In genomic region chr10:119294454-119295149, GRCm38 (mm10) we compare ENCODE assay signal across 9 mouse cellular contexts. TPM values are rescaled to one million over a fixed set of nuclear protein-coding genes. Genes with fewer than 3 reads are reported as not detected.
DNase-seq lines count a peak whose midpoint lies in the region; ATAC-seq and TF ChIP-seq lines count a peak whose summit lies in the region.
"Had no signal": no experiment of that assay in that cellular context is flagged by ENCODE, and none has a peak within 500 bp of the region (broad histone marks: within the 10 kb centered on the region; RNA-seq: fewer than 3 reads in every experiment).

No protein-coding gene starts in this region.

- no peaks in the 10 kb centered on the region for H3K36me3 ChIP-seq in forebrain, embryonic 10.5 days (replicated peaks)
- H3K36me3 ChIP-seq in forebrain, embryonic 16.5 days (ENCODE audit: control insufficient read depth, insufficient read depth): no peaks in the 10 kb centered on the region
- H3K36me3 ChIP-seq in liver, postnatal 0 days (replicated peaks; ENCODE audit: insufficient read depth, low read length): no peaks in the 10 kb centered on the region
- H3K36me3 ChIP-seq in stomach, postnatal 0 days (ENCODE audit: control insufficient read depth, insufficient read depth, low read length): no peaks in the 10 kb centered on the region
- H3K36me3 ChIP-seq: liver, embryonic 13.5 days had no signal

- TF ChIP-seq CTCF in liver, postnatal 0 days (IDR thresholded peaks at IDR 0.05; ENCODE audit: low read depth): peak; percentile 60
- peak; percentile 65 for TF ChIP-seq CTCF in stomach, postnatal 0 days (IDR thresholded peaks at IDR 0.05; ENCODE audit: low read depth)

- no peak for TF ChIP-seq EP300 in liver, postnatal 0 days (IDR thresholded peaks at IDR 0.05; ENCODE audit: low read depth)
- TF ChIP-seq EP300 in stomach, postnatal 0 days (optimal IDR thresholded peaks at IDR 0.05): no peak

- no peaks in the 10 kb centered on the region for H3K27me3 ChIP-seq in forebrain, embryonic 10.5 days (ENCODE audit: poor library complexity, severe bottlenecking)
- H3K27me3 ChIP-seq in forebrain, embryonic 16.5 days (replicated peaks; ENCODE audit: control insufficient read depth, insufficient read depth, low read length): no peaks in the 10 kb centered on the region
- no peaks in the 10 kb centered on the region for H3K27me3 ChIP-seq in liver, postnatal 0 days (ENCODE audit: insufficient read depth, low read length)
- no peaks in the 10 kb centered on the region for H3K27me3 ChIP-seq in stomach, postnatal 0 days (ENCODE audit: control insufficient read depth, insufficient read depth, low read length)
- H3K27me3 ChIP-seq: liver, embryonic 13.5 days had no signal

- H3K4me2 ChIP-seq in forebrain, embryonic 16.5 days (ENCODE audit: low read length): no peak overlapping the region
- no peak overlapping the region for H3K4me2 ChIP-seq in liver, postnatal 0 days (ENCODE audit: low read depth, low read length)
- H3K4me2 ChIP-seq in stomach, postnatal 0 days (replicated peaks; ENCODE audit: low read depth): no peak overlapping the region
- H3K4me2 ChIP-seq: liver, embryonic 13.5 days had no signal

- DNase-seq in forebrain, embryonic 10.5 days (ENCODE audit: extremely low spot score, low spot score): peak; percentile 32
- DNase-seq in right cerebral cortex, adult 18-20 months: peak; percentile 23
- no peak for DNase-seq in right cerebral cortex, postnatal 25 days
- peak; percentile 90 for DNase-seq in induced T-regulatory cell, adult 2 months (ENCODE audit: low read depth)
- DNase-seq in liver, postnatal 0 days: peak; percentile 29
- peak; percentile 22 for DNase-seq in stomach, postnatal 0 days (ENCODE audit: low spot score)
- DNase-seq: liver, embryonic 13.5 days had no signal

- no peak overlapping the region for H3K9ac ChIP-seq in forebrain, embryonic 16.5 days (replicated peaks; ENCODE audit: low read depth, low read length)
- H3K9ac ChIP-seq in liver, postnatal 0 days (replicated peaks): no peak overlapping the region
- H3K9ac ChIP-seq in stomach, postnatal 0 days (ENCODE audit: low read length): no peak overlapping the region
- H3K9ac ChIP-seq: liver, embryonic 13.5 days had no signal

- H3K27ac ChIP-seq in forebrain, embryonic 10.5 days: no peak overlapping the region
- no peak overlapping the region for H3K27ac ChIP-seq in forebrain, embryonic 16.5 days (ENCODE audit: low read length)
- H3K27ac ChIP-seq in liver, postnatal 0 days (ENCODE audit: low read depth): no peak overlapping the region
- no peak overlapping the region for H3K27ac ChIP-seq in stomach, postnatal 0 days (replicated peaks)
- H3K27ac ChIP-seq: liver, embryonic 13.5 days had no signal

- H3K9me3 ChIP-seq in forebrain, embryonic 10.5 days: no peaks in the 10 kb centered on the region
- no peaks in the 10 kb centered on the region for H3K9me3 ChIP-seq in forebrain, embryonic 16.5 days (ENCODE audit: control insufficient read depth, low read length)
- no peaks in the 10 kb centered on the region for H3K9me3 ChIP-seq in liver, postnatal 0 days (ENCODE audit: low read length)
- H3K9me3 ChIP-seq in stomach, postnatal 0 days (ENCODE audit: control insufficient read depth, low read length): no peaks in the 10 kb centered on the region
- H3K9me3 ChIP-seq: liver, embryonic 13.5 days had no signal

- ATAC-seq in forebrain, embryonic 16.5 days: no peak
- peak; percentile 91 for ATAC-seq in common myeloid progenitor, adult 5-6 weeks (replicated peaks; ENCODE audit: low read depth, poor library complexity, severe bottlenecking)
- no peak for ATAC-seq in liver, postnatal 0 days
- no peak for ATAC-seq in stomach, postnatal 0 days (ENCODE audit: low FRiP score, low TSS enrichment)

- H3K4me3 ChIP-seq in forebrain, embryonic 10.5 days: no peak overlapping the region
- H3K4me3 ChIP-seq in forebrain, embryonic 16.5 days (replicated peaks; ENCODE audit: low read length): no peak overlapping the region
- no peak overlapping the region for H3K4me3 ChIP-seq in liver, postnatal 0 days (ENCODE audit: low read depth, low read length)
- no peak overlapping the region for H3K4me3 ChIP-seq in stomach, postnatal 0 days (ENCODE audit: low read depth, low read length)
- H3K4me3 ChIP-seq: liver, embryonic 13.5 days had no signal

- no peaks in the 10 kb centered on the region for H3K4me1 ChIP-seq in forebrain, embryonic 10.5 days
- no peaks in the 10 kb centered on the region for H3K4me1 ChIP-seq in forebrain, embryonic 16.5 days (replicated peaks; ENCODE audit: control insufficient read depth, insufficient read depth, low read length)
- no peaks in the 10 kb centered on the region for H3K4me1 ChIP-seq in liver, postnatal 0 days (ENCODE audit: insufficient read depth)
- H3K4me1 ChIP-seq in stomach, postnatal 0 days (replicated peaks; ENCODE audit: control insufficient read depth, insufficient read depth): no peaks in the 10 kb centered on the region
- H3K4me1 ChIP-seq: liver, embryonic 13.5 days had no signal

- WGBS in forebrain, embryonic 10.5 days: 57% methylated on average over 14 of the region's 14 CpGs
- WGBS in forebrain, embryonic 16.5 days: 53% methylated on average over 14 of the region's 14 CpGs
- WGBS in liver, postnatal 0 days (ENCODE audit: insufficient replicate concordance): 51% methylated on average over 14 of the region's 14 CpGs
- 56% methylated on average over 14 of the region's 14 CpGs for WGBS in stomach, postnatal 0 days

RNA-seq across cellular contexts. Expression of gene Cand1, which starts 54.7 kb away (rescaled TPM):
- polyA plus RNA-seq in forebrain, embryonic 10.5 days (2016; fragmentation: Nextera tagmentation; extraction: Ambion mirVana): 87.0 and 99.9 TPM in 2 replicates
- 48.5 and 49.4 TPM in 2 replicates for polyA plus RNA-seq in forebrain, embryonic 16.5 days (2015; fragmentation: Nextera tagmentation; extraction: Ambion mirVana)
- 57.5 and 64.1 TPM in 2 replicates for total RNA-seq in common myeloid progenitor, adult 5-6 weeks (2017)
- polyA plus RNA-seq in liver, postnatal 0 days (2015; fragmentation: Nextera tagmentation; extraction: Ambion mirVana): 8.3 and 8.5 TPM in 2 replicates
- polyA plus RNA-seq in stomach, postnatal 0 days (2015; fragmentation: Nextera tagmentation; extraction: Ambion mirVana): 15.0 and 16.5 TPM in 2 replicates
